11 mouse cellular contexts compared by ENCODE assay signal in genomic region chr19:44741764-44742127, GRCm38 (mm10). TPM values are rescaled to one million over a fixed set of nuclear protein-coding genes. Genes with fewer than 3 reads are reported as not detected.
DNase-seq lines count a peak whose midpoint lies in the region; ATAC-seq and TF ChIP-seq lines count a peak whose summit lies in the region.
"Had no signal": no experiment of that assay in that cellular context is flagged by ENCODE, and none has a peak within 500 bp of the region (broad histone marks: within the 10 kb centered on the region; RNA-seq: fewer than 3 reads in every experiment).

No protein-coding gene starts in this region.

- H3K4me2 ChIP-seq in heart, embryonic 14.5 days (ENCODE audit: low read length), result peak overlapping the region; percentile 60
- H3K4me2 ChIP-seq in hindbrain, postnatal 0 days (ENCODE audit: low read depth, low read length), result peak overlapping the region; percentile 33
- H3K4me2 ChIP-seq in midbrain, embryonic 15.5 days, result 0 out of 2 replicates have a peak overlapping the region, but pooled peaks have one; percentile 7

- peaks cover 20 to 25% of the 10 kb centered on the region in 2 experiments; a peak in 3 of 4 replicates for H3K4me1 ChIP-seq in heart, embryonic 14.5 days (ENCODE audit: control insufficient read depth in 2 of 2, insufficient read depth in 2 of 2, low read length in 2 of 2)
- H3K4me1 ChIP-seq in hindbrain, postnatal 0 days (ENCODE audit: insufficient read depth, low read length), result no peaks in the 10 kb centered on the region
- H3K4me1 ChIP-seq in midbrain, embryonic 15.5 days, result peaks cover 11% of the 10 kb centered on the region

- no peak for TF ChIP-seq CTCF in hindbrain, postnatal 0 days (IDR thresholded peaks at IDR 0.05; ENCODE audit: low read depth)

- peaks cover 99% of the 10 kb centered on the region for H3K27me3 ChIP-seq in heart, embryonic 14.5 days (ENCODE audit: control insufficient read depth, insufficient read depth, low read length)
- peaks cover 84% of the 10 kb centered on the region for H3K27me3 ChIP-seq in hindbrain, postnatal 0 days (ENCODE audit: insufficient read depth, low read length)
- peaks cover 95% of the 10 kb centered on the region for H3K27me3 ChIP-seq in midbrain, embryonic 15.5 days (replicated peaks)

- H3K27ac ChIP-seq in heart, embryonic 14.5 days (replicated peaks in 1 of 2; ENCODE audit: control insufficient read depth in 1 of 2, insufficient read depth in 1 of 2, low read depth in 2 of 2, low read length in 2 of 2), result no peak overlapping the region
- H3K27ac ChIP-seq in hindbrain, postnatal 0 days, result no peak overlapping the region
- no peak overlapping the region for H3K27ac ChIP-seq in midbrain, embryonic 15.5 days

- H3K4me3 ChIP-seq in heart, embryonic 14.5 days (ENCODE audit: control insufficient read depth in 1 of 2, insufficient read depth in 1 of 2, low read depth in 1 of 2, low read length in 2 of 2), result peak overlapping the region; percentile 22 to 28
- H3K4me3 ChIP-seq in hindbrain, postnatal 0 days (ENCODE audit: low read length), result peak overlapping the region; percentile 23
- H3K4me3 ChIP-seq in midbrain, embryonic 15.5 days, result no peak overlapping the region
- H3K4me3 ChIP-seq: myocyte had no signal

- no peaks in the 10 kb centered on the region for H3K36me3 ChIP-seq in heart, embryonic 14.5 days (ENCODE audit: control insufficient read depth, insufficient read depth, low read length)
- H3K36me3 ChIP-seq in hindbrain, postnatal 0 days (ENCODE audit: insufficient read depth, low read length), result no peaks in the 10 kb centered on the region
- no peaks in the 10 kb centered on the region for H3K36me3 ChIP-seq in midbrain, embryonic 15.5 days (replicated peaks)

- intact Hi-C loops in heart, postnatal 14 days (cut with DNase I), result loop anchor here (5.0 kb wide), 1 partner anchor 491 kb away; no protein-coding TSS in a partner anchor

- under 1% methylated on average over 13 of the region's 13 CpGs for WGBS in heart, embryonic 14.5 days
- WGBS in hindbrain, postnatal 0 days, result 2% methylated on average over 13 of the region's 13 CpGs
- under 1% methylated on average over 13 of the region's 13 CpGs for WGBS in midbrain, embryonic 15.5 days

- no peak for ATAC-seq in heart, embryonic 14.5 days (ENCODE audit: insufficient number of reproducible peaks, insufficient read depth, low FRiP score, low read depth)
- no peak for ATAC-seq in hindbrain, postnatal 0 days
- no peak for ATAC-seq in midbrain, embryonic 15.5 days (replicated peaks)

- DNase-seq in heart, postnatal 14 days, result no peak
- peak; percentile 38 for DNase-seq in embryo, embryonic 11 days
- no peak for DNase-seq in hindbrain, postnatal 0 days (ENCODE audit: low spot score)
- no peak for DNase-seq in cerebellum, adult 11 months
- no peak for DNase-seq in retina, postnatal 1 day
- DNase-seq in thymus, adult 18-20 months, result no peak
- DNase-seq: cerebellum, postnatal 14 days had no signal

- no peaks in the 10 kb centered on the region for H3K9me3 ChIP-seq in heart, embryonic 14.5 days (ENCODE audit: control insufficient read depth, low read length)
- H3K9me3 ChIP-seq in hindbrain, postnatal 0 days (ENCODE audit: low read length), result no peaks in the 10 kb centered on the region
- H3K9me3 ChIP-seq in midbrain, embryonic 15.5 days, result no peaks in the 10 kb centered on the region

- peak overlapping the region; percentile 34; the same call in 1 of the 2 replicates for H3K9ac ChIP-seq in heart, embryonic 14.5 days (ENCODE audit: low read length)
- no peak overlapping the region for H3K9ac ChIP-seq in hindbrain, postnatal 0 days (replicated peaks; ENCODE audit: low read length)
- H3K9ac ChIP-seq in midbrain, embryonic 15.5 days, result no peak overlapping the region

RNA-seq across cellular contexts. Expression of gene Pax2, which starts 14.1 kb away (rescaled TPM):
- polyA plus RNA-seq in heart, embryonic 14.5 days (2014; fragmentation: Nextera tagmentation; extraction: Ambion mirVana), result not detected in 2 replicates
- total RNA-seq in heart, postnatal 14 days (2021), result not detected
- total RNA-seq in hindbrain, postnatal 0 days (2014; rRNA removed), result 8.1 and 9.0 TPM in 2 replicates
- 9.6 and 11.2 TPM in 2 replicates for polyA plus RNA-seq in hindbrain, postnatal 0 days (2015; fragmentation: Nextera tagmentation; extraction: Ambion mirVana)
- 0.68 TPM in 2 replicates for polyA plus RNA-seq in midbrain, embryonic 15.5 days (2015; fragmentation: Nextera tagmentation; extraction: Ambion mirVana)
- total RNA-seq: MEL had no signal
- polyA plus RNA-seq: myocyte had no signal

Comparison
In these comparisons a context has a peak if more than half of its experiments do, and no peak if none do; other contexts are left out.
1. H3K4me2 ChIP-seq: peak in every context shown above with its lines; median percentile 60 in heart, embryonic 14.5 days; 33 in hindbrain, postnatal 0 days; 7 in midbrain, embryonic 15.5 days.